Mouse (Mus musculus) brain, embryonic 18.5 days (tissue): Measurements from ENCODE around the gene Specc1.
A peak's percentile ranks its signal among the peaks of the same experiment; 100 is the strongest.
"Not testable (repeated sequence)": the region's sequence is repeated elsewhere in the genome, so short reads cannot be mapped to it uniquely, and the experiment has no call there.

ENCODE experiments used
- DNase-seq: peaks from one replicate; pipeline ENCODE4 v3.0.0-alpha.2; 2012; ENCODE audit warnings: low read depth, low spot score

The Specc1 gene

DNA sequence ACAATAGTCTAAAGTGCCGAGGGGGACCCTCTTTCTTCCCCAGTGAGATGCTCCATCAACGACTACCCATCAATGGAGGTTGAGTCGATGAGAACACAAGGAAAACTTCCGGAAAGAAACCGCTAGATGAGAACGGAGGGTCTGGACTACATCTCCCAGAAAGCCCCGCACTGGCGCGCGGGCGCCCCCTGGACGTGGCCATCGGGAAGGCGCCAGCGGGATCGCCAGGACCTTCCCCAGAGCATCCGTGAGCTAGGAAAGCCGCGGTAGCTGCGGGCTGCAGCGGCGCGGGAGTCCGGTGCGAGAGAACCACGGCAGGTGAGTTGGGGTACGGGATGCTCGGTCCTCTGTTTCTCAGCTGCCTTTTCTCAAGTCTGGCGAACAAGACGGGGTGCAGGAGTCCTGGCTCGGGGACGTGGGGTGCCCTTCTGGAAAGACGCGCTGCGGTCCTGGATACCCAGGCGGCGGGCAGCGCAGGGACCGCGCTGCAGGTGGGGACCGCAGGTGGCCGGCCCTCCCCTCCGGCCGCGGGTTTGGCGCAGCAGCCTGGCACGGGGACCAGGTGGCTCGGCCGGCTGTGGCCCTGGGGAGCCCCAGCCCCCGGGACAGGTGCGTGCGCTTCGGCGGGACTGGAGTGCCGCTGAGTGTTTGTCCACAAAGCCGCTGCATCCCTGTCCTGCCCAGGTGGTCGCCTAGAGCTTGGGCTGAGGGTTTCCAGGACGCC lies at the start of gene Specc1:
Gene Specc1 (plus strand): TSS at position 192 of the 724 bp plus-strand sequence.
- DNase-seq = peak; percentile 60

DNA sequence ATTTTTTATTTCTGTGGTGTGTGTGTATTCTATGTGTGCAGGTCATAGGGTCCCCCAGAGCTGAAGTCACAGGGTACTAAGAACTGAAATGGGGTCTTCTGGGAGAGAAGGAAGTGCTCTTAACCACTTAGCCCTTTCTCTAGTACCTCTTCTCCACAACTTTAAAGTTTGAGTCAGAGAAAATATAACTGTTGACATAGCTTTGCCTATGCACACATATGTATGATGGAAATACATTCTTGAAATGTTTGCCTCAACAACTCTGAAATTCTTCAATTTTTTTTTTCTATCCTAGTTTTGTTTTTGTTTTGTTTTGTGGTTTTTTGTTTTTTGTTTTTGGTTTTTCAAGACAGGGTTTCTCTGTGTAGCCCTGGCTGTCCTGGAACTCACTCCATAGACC lies 48.2 kb upstream of the Specc1 start:
- DNase-seq = no peak

DNA sequence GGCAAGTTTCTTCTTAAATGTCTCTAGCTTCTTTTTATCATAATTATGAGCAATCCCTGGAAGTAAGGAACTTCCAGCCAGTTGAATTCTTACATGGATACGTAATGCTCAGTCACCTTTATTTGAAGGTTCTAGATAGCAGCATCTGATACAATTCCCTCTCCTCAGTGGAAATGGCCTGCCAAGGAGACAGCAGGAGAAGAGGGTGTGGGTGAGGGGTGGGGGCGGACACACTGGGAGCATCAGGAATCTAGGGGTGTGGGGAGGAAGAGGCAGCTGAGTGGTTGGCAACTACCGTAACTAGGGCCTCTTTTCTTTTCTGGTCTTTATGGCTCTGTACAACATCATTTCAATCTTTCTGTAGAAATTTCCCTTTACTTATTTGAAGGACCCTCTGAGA lies 36.9 kb upstream of the Specc1 start:
- no peak for DNase-seq

DNA sequence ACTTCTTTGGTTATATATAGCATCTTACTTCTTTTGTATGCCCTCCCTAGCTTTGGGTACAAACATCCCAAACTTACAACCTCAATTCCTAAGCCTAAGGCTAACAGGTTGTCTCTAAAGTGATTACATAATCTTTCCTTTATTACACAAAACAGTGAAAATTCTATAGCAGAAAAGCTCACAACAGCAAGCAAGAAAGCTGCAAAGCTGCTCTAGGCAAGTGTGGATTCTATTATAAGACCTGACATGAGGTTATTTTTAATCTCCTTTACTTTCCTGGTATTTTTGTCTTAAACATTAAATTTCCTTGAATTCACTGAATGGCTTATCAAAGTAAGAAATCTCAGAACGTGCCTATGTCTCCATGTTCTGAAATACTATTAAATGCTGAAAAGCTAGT lies 33.3 kb upstream of the Specc1 start:
- no peak for DNase-seq

DNA sequence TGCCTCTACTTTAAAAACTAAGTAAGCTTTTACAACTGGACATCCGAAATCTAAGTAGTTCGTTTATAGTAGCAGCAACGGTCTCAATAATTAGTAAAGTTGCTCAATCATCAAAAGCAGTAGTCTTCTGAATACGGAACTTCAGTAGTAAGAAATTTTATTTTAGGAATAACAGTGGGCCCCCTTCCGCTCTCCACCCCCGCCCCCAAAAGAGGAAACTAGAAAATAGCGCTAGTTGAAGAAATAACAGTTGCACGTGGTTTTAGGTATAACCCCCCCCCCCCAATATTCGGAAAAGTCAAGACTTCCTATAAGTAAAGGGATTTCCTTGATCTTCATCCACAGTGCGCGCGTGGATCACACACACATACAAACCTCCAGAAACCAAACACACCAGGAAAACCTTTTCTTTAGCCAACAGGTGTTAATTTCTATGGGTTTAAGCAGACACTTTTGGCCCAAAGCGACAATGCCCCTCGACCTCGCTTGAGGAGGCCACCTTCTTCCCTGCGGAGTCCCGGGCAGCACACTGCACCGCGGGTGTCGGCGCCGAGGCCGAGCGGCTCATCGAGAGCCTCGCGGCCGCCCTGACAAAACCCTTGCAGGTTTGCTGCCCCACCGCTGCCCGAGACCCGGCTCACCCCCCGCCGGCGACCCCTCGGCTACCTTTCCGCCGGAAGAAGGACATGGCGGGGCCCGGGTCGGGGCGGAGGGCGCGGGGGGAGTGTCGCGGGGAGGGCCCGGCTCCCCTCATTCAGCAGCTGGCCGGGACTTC lies 27.1 kb upstream of the Specc1 start:
- DNase-seq = no peak

DNA sequence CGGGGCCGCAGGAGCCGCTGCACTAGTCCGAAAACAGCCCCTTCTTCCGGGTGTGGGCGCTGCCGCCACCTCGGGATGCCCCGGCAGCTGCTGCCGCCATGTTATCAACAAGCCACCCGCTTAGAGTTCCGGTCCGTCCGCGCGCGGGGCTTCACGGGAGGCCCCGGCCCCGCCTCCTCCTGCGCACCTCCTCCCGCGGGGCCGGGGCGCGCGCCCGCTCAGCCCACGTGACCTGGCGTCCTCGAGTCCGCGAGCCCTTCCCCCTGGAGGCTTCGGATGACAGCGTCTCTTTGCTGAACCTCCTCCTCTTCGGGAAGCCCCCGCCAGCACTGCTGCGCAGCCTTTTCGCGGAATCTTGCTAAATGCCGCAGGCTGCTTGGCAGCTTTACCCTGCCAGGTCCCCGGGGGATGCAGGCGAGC lies 26.5 kb upstream of the Specc1 start, which contains the start of gene Akap10:
Gene Akap10 (minus strand): TSS at position 155 of the 420 bp plus-strand sequence.
- DNase-seq = peak; percentile 90

DNA sequence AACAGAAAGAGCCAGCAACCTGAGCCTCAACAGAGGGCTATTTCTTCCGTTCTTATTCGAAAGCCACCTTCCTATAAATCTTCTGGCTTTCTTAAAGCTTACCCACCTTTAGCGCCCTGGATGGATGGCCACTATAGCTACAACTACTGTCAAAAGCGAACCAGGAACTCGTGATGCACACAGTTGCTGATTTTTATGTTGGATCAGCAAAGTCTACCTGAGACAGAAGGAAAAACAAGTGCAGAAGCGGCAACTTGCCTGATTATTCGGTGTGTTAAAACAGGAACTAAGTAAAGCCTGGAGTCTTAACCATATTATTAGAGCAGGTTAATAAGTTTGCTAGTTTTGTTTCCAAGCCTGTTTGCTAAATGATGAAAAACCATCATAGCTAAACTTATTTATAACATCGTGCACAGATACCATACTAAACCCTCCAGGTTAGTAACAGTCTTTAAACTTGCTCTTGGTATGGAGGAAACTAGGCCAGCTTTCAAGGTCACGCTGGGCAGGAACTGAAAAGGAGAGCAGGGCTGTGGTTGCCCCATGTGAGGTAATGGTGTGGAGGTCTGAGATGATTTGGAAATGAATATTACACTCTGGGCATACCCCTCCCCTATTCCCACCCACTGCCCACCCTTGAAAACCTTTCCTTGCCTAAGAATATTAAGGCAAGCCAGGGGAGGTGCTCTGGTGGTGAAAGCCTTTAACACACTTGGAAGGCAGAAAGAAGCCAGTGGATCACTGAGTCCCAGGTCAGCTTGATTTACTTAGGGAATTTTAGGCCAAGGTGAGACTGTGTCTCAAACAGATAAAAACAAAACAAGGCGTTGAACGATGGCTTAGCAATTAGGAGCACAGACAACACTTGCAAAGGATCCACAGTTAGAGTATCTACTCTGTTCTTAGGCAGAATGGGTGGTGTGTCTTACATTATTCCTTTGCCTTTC lies 25.6 kb upstream of the Specc1 start:
- DNase-seq = no peak

DNA sequence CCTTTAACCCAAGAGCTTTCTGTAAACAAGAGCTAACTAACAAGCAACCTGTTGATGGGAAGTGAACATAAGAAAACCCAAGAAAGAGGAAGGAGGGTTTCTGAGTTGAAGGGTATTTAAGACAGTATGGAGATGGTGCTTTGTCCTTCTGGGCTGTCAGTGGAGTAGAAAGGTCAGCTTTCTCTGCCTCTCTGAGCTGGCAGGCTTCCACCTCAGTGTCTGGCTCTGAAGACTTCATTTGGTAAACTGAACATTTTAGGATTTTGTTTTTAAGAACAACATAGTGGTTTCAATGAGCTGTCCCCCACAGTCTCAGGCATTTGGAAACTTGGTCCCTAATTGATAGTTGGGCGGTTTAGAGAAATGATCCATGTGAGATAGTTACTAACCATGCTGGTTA lies 18.8 kb upstream of the Specc1 start:
- DNase-seq = no peak

DNA sequence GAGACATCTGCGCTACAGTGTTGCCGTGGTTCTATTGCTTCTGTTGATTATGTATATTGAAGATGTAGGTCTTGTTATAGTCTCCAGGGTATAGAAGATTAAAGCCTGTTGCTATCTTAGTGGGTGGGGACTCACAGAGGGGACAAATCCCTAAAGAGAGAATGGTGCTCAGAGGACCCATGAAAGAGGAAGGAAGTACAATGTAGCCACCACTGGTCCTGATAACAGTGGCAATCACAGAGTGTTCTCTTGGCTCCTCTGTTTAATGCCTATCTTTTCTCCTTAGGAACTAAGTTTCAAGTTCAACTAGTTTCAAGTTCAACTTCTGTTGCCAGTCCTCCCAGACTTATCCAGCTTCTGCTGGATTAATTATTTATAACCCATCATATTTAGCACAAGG lies 13.7 kb upstream of the Specc1 start:
- no peak for DNase-seq

DNA sequence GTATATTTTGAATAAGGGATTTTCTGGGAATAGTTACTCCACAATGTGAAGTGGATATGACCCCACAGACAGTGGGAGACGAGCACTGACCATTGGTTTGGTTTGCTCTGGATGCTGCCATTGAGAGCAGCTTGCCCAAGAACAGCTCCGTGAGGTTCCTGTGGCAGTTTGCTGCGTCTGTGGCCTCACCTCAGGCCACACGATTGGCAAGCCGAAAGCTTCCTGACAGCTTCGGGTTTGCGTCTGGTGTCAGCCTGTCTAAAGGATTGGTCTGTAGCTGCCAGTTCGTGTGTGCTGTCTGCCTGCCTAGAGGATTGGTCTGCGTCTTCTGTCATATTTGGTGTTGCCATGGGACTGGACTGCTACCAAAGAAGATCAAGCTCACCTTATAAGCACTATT lies 12.1 kb upstream of the Specc1 start:
- no peak for DNase-seq

DNA sequence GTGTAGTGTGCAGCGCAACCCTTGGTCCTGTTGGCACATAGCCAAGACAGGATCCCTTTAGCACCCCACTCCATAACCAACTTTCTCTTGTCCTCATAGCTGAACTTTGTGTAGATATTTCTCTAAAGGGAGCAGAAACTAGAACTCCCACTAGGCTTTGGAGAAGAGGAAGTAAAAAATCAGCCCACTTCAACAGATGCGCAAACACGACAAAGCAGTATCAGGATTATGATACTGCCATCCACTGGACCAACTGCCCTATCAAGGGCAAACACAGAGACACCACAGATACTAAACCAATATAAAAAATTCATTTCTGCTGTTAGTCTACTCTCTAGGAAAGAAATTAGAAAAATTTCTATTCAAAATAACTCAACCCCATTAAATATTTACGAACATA lies 10.0 kb upstream of the Specc1 start:
- no peak for DNase-seq

DNA sequence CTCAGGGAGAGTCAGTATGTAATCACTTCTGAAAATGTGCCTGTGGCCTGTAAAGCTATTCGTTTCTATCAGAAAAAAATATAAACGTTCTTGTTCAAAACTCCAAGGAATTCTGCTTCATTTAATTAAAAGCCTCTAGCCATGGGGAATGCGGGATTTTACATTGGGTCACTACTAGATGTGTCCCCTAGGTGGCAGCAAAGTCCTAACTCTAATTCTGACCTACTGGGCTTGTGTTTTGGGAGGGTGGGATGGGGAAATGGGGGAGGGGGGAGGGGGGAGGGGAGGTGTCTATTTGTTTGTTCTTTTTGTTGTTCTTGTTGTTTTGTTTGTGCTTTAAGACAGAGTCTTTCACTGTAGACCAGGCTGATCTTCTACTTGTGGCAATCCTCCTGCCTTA lies 7.2 kb upstream of the Specc1 start:
- DNase-seq = no peak

DNA sequence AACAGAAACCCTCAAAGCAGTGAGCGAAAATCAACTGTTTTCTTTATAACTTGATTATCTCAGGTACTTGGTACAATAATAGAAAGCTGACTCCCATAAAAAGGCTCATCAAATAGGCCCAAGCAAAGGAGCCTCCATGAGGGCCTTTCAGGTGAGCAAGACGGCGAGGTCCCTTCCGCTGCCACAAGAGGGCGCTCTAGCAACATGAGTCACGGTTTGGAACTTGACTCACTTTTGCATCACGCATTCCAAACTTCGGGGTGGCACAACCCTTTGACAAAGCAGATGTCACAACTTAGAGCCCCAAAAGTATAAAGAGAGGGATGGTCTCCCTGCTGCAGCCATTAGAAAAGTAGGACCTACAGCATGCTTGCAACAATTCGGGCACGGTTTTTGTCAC lies 5.9 kb upstream of the Specc1 start:
- no peak for DNase-seq

DNA sequence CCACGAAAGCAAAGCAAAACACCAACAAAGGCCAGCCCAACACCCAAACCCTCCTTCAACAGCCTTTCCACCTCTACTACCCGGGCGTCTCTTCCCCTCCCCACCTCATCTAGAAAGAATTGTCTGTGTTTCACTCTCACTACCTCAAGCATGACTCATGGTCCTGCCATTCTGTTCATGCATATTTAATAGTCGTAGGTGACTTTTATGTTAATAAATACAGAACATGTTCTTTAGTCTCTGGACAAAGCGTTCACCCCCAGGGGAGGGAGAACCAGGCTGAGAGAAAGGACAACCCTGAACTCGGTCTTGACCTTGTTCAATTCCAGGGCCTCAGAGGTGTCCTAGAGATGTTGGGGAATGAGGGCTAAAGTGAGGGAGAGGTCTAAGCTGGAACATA lies 1.4 kb upstream of the Specc1 start:
- DNase-seq = no peak

DNA sequence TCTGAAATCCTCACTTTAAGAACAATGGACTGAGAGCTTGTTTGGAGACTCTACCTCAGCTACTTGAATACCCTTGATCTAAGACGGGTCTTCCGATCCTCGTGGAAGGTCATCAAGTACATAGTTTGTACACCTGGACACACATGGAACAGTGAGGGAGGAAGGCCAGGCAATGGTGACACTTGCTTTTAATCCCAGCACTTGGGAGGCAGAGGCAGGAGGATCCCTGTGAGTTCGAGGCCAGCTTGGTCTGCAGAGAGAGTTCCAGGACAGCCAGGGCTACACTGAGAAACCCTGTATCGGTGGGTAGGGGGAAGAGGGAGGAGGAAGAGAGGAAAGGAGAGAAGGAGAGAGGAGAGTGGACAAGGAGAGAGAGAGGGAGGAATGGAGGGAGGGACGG lies 612 bp upstream of the Specc1 start:
- no peak for DNase-seq

DNA sequence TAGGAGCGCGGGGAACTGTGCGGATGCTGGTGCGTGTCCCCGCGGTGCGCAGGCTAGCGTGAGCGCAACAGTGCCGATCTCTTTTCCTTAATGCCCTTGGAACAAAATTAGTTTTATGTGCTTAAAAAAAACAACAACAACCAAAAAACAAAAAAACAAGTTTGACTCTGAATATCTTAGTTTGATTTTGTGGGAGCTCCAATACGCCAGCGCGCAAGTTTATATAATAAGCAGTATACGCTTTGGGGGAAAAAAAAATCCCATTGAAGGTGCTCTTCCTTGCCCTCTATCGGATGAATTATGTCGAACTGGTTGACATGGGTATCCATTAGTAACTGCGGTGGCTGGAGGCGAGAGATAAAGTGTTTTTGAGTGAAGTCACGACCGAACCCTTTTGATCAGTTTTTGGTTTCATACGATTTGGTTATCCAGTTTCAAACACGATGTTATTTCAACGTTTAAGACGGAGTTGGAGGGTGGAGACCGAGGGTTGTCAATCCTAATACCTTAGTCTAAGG lies 792 bp downstream of the Specc1 start:
- no peak for DNase-seq

DNA sequence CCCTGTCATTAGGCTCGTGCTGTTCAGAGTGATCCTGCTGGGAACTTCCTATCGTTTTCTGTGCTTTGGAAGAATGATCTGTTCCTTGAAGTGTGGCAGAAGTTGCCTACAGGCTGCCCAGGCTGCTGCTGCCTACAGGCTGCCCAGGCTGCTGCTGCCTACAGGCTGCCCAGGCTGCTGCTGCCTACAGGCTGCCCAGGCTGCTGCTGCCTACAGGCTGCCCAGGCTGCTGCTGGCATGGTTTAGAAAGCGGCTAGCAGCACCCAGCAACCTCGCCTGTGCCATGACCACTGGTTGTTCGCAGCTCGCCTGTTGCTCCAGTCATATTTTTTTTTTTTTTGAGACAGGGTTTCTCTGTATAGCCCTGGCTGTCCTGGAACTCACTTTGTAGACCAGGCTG lies 2.1 kb downstream of the Specc1 start:
- DNase-seq = not testable (repeated sequence)

DNA sequence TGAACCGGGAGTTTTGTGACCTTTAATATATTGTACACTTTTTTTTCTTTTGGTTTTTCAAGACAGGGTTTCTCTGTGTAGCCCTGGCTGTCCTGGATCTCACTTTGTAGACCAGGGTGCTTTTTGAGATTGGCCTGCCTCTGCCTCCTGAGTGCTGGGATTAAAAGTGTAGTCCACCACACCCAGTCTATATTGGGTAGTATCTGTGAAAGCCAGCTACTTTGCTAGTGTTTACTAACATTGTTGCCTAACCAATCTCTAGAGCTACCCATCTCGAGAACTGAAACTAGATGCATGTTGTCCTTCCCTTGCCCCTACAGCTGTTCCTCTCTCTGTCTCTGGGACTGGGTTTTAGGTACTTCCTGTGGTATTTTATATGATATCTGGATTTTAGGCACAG lies 3.5 kb downstream of the Specc1 start:
- no peak for DNase-seq

DNA sequence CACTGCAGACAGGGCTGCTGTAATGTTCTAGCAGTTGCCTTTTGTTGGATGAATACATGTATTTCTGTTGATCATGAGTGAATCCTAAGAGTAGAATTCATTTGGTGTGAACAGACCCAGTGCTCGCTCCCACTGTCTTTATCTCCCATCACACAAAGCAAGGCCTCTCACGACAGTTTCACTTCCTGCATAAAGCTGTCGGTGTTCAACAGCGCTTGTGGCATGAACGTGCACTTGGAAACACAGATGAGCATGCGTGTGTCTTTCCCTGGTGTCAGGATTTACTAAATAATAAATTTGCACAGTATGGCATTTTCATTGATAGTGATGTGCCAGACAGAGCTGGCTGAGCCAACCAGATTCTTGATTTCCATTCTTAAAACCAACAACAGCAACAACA lies 6.1 kb downstream of the Specc1 start:
- no peak for DNase-seq

DNA sequence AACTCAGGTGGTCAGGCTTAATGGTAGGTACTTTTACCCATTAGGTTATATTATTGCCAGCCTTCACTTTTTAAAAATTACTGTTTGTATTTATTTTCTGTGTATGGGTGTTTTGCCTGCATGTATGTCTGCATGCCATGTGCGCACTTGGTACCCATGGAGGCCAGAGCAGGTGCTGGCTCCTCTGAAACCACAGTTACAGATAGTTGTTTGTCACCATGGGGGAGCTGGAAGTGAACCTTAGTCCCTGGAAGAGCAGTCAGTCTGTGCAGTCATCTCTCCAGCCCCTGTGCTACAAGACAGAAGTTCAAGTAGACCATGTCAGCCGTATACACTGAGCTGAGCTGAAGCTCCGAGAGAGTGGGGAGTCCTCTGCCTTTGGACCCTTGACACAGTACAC lies 6.6 kb downstream of the Specc1 start:
- DNase-seq = no peak

DNA sequence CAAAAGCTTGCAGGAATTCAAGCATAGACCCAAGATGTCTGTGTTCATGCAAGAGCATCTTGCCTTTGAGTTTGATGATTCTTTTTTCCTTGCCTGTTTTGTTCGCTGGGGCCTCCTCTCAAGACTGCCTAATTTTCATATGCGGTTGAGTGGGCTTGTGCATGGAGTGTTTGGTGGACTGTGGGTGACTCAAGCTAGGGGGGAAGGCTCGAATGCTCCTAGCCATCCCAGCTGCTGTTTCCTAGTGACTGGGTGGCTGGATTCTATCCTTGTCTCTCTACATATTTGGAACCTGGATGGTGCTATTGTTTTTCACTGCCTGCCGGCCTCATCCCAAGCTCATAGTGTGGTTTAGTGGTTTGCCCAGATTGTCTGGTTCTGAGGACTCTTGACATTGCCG lies 8.0 kb downstream of the Specc1 start:
- no peak for DNase-seq

DNA sequence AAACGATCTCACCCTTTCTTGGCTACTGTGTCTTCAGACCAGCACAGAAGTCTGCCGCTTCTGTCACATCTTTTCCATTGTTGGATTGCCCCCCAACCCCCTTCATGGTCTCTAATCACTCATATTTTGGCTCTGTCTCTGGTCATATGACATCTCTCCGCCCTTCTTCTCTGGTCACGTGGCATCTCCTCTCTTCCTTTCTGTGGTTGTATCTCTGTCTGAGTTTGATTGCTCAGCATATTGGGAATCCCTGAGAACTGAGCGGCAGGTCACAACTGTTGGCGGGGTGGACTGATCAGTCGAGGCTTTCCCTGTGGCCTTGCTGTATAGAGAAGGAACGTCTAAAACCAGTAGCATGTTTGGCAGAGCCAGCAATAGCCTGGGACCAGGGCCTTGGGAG lies 10.5 kb downstream of the Specc1 start:
- DNase-seq = no peak
